In the genomic region with DNA sequence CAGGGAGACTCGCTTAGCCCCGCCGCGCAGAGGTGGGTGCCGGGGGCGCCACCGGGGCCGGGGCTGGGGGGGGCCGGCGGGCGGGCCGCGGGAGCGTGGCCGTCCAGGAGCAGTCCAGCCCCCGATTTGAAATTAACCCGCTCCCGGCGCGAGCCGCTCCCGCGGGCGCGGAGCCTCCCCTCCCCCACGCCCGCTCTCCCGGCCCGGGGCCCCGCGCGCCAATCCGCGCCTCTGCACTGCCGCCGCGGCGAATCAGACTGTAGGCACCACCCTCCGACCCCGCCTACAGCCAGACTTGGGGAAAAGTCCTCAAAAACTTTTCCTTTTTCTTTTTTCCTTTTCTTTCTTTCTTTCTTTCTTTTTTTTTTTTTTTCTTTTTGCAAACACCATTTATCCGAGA, we compare ENCODE assay signal across 8 mouse cellular contexts. TPM values are rescaled to one million over a fixed set of nuclear protein-coding genes. Genes with fewer than 3 reads are reported as not detected.
DNase-seq lines count a peak whose midpoint lies in the region; ATAC-seq and TF ChIP-seq lines count a peak whose summit lies in the region.

A gene (minus strand): TSS at position 111 of the 400 bp plus-strand sequence.

- ATAC-seq in common myeloid progenitor, adult 5-6 weeks (replicated peaks; ENCODE audit: low read depth, poor library complexity, severe bottlenecking), result peak; percentile 37; the same call in 1 of the 2 replicates
- ATAC-seq in intestine, embryonic 15.5 days, result peak; percentile 83
- peak; percentile 78 for ATAC-seq in liver, postnatal 0 days

- TF ChIP-seq CTCF in left cerebral cortex, adult 2 months (IDR thresholded peaks at IDR 0.05), result no peak
- no peak for TF ChIP-seq CTCF in liver, postnatal 0 days (IDR thresholded peaks at IDR 0.05; ENCODE audit: low read depth)

- H3K27me3 ChIP-seq in intestine, embryonic 15.5 days (replicated peaks), result no peaks in the 10 kb centered on the region
- no peaks in the 10 kb centered on the region; the same call in 1 of the 2 replicates for H3K27me3 ChIP-seq in liver, postnatal 0 days (ENCODE audit: insufficient read depth, low read length)

- H3K27ac ChIP-seq in left cerebral cortex, adult 2 months, result no peak within 1 kb of the TSS
- H3K27ac ChIP-seq in intestine, embryonic 15.5 days, result peak within 1 kb of the TSS; percentile 91
- H3K27ac ChIP-seq in liver, postnatal 0 days (ENCODE audit: low read depth), result peak within 1 kb of the TSS; percentile 93

- peak within 1 kb of the TSS; percentile 86 for H3K9ac ChIP-seq in intestine, embryonic 15.5 days
- H3K9ac ChIP-seq in liver, postnatal 0 days (replicated peaks), result peak within 1 kb of the TSS; percentile 97

- TF ChIP-seq EP300 in liver, postnatal 0 days (IDR thresholded peaks at IDR 0.05; ENCODE audit: low read depth), result no peak

- intact Hi-C loops in left cerebral cortex, adult 2 months (cut with DNase I), result no loop called here

- H3K36me3 ChIP-seq in intestine, embryonic 15.5 days, result no peaks in the 10 kb centered on the region
- H3K36me3 ChIP-seq in liver, postnatal 0 days (replicated peaks; ENCODE audit: insufficient read depth, low read length), result peaks cover 22% of the 10 kb centered on the region

- H3K4me1 ChIP-seq in intestine, embryonic 15.5 days (replicated peaks), result peaks cover 21% of the 10 kb centered on the region
- peaks cover 21% of the 10 kb centered on the region for H3K4me1 ChIP-seq in liver, postnatal 0 days (ENCODE audit: insufficient read depth)

- peak within 1 kb of the TSS; percentile 94 for H3K4me2 ChIP-seq in intestine, embryonic 15.5 days (replicated peaks)
- peak within 1 kb of the TSS; percentile 98 for H3K4me2 ChIP-seq in liver, postnatal 0 days (ENCODE audit: low read depth, low read length)

- no peaks in the 10 kb centered on the region for H3K9me3 ChIP-seq in intestine, embryonic 15.5 days
- no peaks in the 10 kb centered on the region for H3K9me3 ChIP-seq in liver, postnatal 0 days (ENCODE audit: low read length)

- peak in 1 of 2 experiments; percentile 46 for DNase-seq in left cerebral cortex, adult 2 months (ENCODE audit: extremely low spot score in 1 of 2, low spot score in 2 of 2)
- DNase-seq in left cerebral cortex, adult 11 months (ENCODE audit: low spot score), result no peak
- peak; percentile 77 to 85 for DNase-seq in gastrocnemius, postnatal 4 days (ENCODE audit: low spot score in 2 of 2)
- peak; percentile 89 for DNase-seq in liver, postnatal 0 days
- DNase-seq in ovary, adult 18-20 months (ENCODE audit: low spot score), result peak; percentile 63
- peak; percentile 74 to 82 for DNase-seq in thymus, postnatal 36 days

- 0% methylated on average over 29 of the region's 41 CpGs for WGBS in intestine, embryonic 15.5 days
- 0% methylated on average over 27 of the region's 41 CpGs for WGBS in liver, postnatal 0 days (ENCODE audit: insufficient replicate concordance)

- peak within 1 kb of the TSS; percentile 74 for H3K4me3 ChIP-seq in left cerebral cortex, adult 2 months
- peak within 1 kb of the TSS; percentile 85 for H3K4me3 ChIP-seq in intestine, embryonic 15.5 days (replicated peaks)
- peak within 1 kb of the TSS; percentile 97 for H3K4me3 ChIP-seq in liver, postnatal 0 days (ENCODE audit: low read depth, low read length)

RNA-seq across cellular contexts. Expression of the gene that starts here (rescaled TPM):
- under 1 TPM; 0.09 to 0.23 TPM for total RNA-seq in left cerebral cortex, adult 2 months (2021)
- 35.6 and 46.1 TPM in 2 replicates for total RNA-seq in common myeloid progenitor, adult 5-6 weeks (2017)
- 10 to 100 TPM; 11.7 to 12.8 TPM for total RNA-seq in gastrocnemius, postnatal 4 days (2021)
- polyA plus RNA-seq in intestine, embryonic 15.5 days (2015; fragmentation: Nextera tagmentation; extraction: Ambion mirVana), result 22.3 and 23.5 TPM in 2 replicates
- 12.8 and 13.0 TPM in 2 replicates for polyA plus RNA-seq in liver, postnatal 0 days (2015; fragmentation: Nextera tagmentation; extraction: Ambion mirVana)

Comparison
In these comparisons a context has a peak if more than half of its experiments do, and no peak if none do; other contexts are left out.
1. RNA of the gene that starts here (total RNA-seq): 35.6 to 46.1 TPM in common myeloid progenitor, adult 5-6 weeks and 11.7 to 12.8 TPM in gastrocnemius, postnatal 4 days; 0.09 to 0.23 TPM in left cerebral cortex, adult 2 months; every median in the first group is over 10 times any median in the second.
2. Peak in every context shown above with its lines, with median percentiles within 50 percentile points of each other: H3K4me3 ChIP-seq and ATAC-seq.